Mouse (Mus musculus) kidney, adult 2 months (tissue): ENCODE measurements around the gene Muc5ac.

Experiments used
- CTCF ChIP-seq: fragments of 200-500 bp; conservative IDR thresholded peaks from 2 replicates; pipeline ENCODE4 v1.5.1; 2011; ENCODE audit warnings: low read depth, mild to moderate bottlenecking, control low read depth, low read length, moderate library complexity, mixed read lengths; ENCODE audit not compliant: insufficient read depth, insufficient read length
- POLR2A ChIP-seq: fragments of 200-500 bp; IDR thresholded peaks from one replicate; pipeline ENCODE4 v1.6.1; 2011; ENCODE audit warnings: low read depth, low read length, control low read depth

DNA sequence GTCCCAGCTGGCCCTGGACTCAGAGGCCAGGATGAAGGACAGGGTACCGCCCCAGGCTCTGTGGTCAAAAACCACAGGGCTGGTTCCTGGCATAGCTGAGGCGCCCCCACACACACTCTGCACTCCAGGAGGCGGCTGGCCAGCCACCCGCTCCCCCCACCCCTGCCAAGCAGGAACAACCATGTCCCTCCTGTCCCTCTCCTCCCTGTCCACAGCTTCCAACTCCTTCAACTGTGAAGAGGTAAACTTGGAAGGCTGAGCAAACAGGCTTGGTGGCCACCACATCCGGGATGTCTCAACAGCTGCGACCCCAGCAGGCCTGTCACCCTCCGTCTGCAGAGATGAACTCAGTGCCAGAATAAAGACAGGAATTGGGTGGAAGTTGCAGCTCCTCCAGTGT lies 47.2 kb downstream of the Muc5ac start:
- no peak for TF ChIP-seq CTCF
- no peak for TF ChIP-seq POLR2A
